Mouse (Mus musculus) naive thymus-derived CD4-positive, alpha-beta T cell, adult 2 months (primary cell): ENCODE results near the gene Rapgef3.

Source experiments
- DNase-seq: peaks from one replicate; pipeline ENCODE4 v3.0.0-alpha.2; 2011; ENCODE audit warnings: low read depth

The Rapgef3 gene

GRCm38 (mm10) chr15:97773108-97773507, 5.3 kb upstream of the Rapgef3 start:
- no peak for DNase-seq

GRCm38 (mm10) chr15:97770280-97770679, 2.5 kb upstream of the Rapgef3 start:
- no peak for DNase-seq

DNA sequence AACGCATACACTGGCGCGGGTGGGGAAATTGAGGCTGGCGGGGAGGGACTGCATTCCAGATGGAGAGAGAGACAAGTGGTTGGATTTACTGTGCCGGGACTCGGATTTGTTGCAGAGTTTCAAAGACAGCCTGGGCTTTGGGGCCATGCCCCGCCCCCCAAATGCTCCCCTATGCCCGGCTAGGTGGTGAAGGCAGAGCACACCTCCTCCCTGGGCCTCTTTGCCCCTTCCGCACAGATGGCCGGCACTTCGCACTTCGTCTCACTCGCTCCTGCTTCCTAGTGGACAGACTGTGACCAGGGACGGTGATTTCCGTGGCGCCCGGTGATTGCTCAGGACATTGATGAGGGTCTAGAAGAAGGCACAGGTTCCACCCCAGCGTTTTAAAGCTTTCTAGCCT, 420 bp upstream of the Rapgef3 start:
- DNase-seq, result no peak

- DNase-seq, result no peak
These were observed 1.0 kb downstream of the Rapgef3 start for GRCm38 (mm10) chr15:97766594-97767279.

DNA sequence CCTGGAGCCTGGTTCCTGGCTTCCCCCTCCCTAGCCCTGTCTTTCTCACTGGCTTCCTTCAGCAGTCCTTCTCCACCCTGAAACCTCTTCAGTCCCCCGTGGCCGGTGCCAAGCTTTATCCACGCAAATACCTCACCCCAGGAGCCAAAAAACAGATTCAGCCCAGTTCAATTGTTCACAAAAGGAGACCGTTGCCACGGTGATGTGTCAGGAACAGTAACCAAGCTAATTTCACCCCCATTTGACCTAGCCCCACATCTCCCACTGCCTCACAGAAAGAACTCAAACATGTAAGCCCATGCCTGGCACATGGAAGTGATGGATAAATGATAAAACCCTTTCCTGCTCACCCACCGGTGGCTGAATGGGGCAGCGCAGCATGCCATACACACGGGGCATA, 1.6 kb downstream of the Rapgef3 start:
- no peak for DNase-seq

DNA sequence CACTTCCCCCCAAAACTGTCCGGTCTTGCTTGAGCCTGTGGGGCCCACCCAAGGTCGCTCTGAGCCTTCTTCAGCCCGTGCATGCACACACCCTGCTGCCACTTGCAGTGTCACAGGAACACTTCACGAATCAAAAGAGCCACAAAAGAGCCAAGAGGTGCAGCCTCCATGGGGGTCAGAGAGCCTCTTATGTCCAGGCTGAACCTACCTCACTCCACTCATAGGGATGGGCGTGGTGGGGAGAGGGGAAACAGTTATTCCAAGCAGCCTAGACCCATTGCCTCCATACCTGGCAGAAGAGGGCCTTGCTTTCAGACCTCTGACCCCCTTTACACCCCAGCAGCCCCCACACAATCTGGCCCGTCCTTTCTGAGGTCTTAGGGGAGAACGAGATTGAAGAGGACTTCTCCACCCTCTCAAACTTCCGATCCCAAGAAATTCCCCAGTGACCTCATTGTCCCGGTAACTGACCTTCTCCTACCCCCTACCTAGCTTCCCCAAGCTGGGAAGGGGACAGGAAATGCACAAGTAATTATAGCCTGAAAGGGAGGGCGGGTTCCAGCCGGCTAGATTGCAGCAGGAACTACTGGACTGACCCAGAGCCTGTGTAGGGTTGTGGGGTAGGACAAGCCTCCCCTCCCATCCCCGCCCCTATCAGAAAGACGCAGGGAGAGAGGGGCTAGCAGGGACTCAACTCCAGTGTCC, 2.5 kb downstream of the Rapgef3 start:
- DNase-seq, result no peak

- no peak for DNase-seq
These were observed 3.2 kb downstream of the Rapgef3 start for GRCm38 (mm10) chr15:97764532-97764931.

DNA sequence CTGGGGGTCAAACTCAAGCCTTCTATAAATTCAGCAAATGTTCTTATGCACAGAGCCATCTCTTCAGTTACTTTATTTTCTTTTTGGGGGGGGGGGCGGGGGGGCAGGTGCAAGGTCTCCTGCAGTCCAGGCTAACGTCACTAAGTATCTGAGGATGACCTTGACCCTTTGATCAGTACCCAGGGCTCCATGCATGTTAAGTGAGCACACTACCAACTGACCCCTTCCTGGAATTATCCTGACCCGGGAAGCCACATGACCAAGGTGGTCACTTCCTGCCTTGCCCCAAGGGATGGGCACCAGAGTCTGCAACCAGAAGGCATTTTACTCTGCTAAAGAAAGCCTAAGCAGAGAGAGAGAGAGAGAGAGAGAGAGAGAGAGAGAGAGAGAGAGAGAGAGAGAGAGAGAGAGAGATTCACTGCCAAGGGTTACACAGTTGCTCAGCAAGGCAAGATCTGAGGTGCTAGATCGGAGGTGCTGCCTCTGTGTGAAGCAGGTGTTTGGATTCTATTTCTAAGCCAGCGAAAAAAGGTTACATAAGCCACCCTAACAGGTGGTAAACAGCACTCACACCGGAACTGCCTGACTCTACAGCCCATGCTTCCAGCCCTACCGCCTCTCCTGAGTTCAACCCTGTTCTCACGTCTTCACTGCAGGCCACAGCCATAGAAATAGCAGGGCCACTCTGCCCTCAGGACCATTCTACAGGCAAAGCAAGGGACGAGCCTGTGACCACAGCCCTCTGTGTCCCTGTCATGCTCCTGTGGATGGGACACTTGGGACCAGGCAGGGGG, 4.3 kb downstream of the Rapgef3 start:
- no peak for DNase-seq

DNA sequence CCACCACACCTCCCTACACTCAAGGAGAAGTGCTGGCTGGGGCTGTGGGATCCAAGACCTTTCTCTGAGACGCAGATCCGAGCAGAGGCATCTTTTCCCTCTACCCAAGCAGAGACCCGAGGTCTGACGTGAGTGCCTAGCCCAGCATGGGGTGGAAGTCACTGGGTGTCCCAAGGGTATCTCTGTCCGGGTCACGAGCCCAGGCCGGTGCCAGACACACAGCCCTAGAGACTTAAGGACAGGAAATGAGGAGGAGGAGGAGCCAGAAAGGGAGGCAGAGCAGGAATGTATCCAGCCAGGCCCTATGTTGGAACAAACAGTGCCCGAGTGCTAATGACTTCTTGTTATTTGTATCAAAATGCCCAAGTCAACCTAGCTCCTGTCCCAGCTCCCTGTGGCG, 5.0 kb downstream of the Rapgef3 start:
- no peak for DNase-seq

DNA sequence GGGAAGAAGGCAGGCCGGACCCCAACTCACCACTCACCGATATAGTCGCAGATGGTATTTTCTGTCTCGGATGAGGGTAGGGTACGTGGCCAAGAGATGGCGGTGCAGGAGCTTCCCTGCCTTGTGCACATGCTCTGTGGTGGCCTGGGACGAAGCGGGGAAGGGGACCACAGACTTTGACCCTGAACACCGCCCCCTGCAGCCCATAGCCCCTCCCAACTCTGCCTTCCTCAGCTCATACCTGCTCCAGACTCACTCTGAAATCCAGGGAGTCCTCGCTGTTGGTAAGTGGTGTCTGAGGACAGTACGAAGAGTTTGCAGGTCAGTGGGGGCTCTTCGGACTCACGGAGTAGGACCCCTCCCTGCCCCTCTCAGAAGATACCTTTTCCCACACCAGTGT, 6.3 kb downstream of the Rapgef3 start:
- no peak for DNase-seq

DNA sequence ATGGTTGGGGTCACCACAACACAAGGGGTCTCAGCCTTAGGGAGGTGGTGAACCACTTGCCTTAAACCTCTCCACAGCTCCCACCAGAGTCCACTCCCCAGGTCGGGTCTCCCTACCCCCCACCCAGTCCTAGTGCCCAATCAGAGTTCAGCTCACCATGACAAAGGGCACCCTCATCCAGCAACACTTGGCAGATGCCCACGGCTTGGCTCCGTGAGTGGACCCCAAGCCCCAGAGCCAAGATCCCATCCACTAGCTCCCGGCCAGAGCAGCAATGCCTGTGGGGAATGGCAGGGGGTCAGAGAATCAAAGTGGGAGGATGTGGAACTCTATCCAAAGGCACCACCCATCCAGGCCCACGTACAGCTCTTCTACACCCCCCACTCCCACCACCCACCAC, 6.8 kb downstream of the Rapgef3 start:
- DNase-seq, result no peak

- no peak for DNase-seq
These were observed 7.8 kb downstream of the Rapgef3 start for GRCm38 (mm10) chr15:97760006-97760405.

- no peak for DNase-seq
These were observed 12.4 kb downstream of the Rapgef3 start for GRCm38 (mm10) chr15:97755361-97755760.

DNA sequence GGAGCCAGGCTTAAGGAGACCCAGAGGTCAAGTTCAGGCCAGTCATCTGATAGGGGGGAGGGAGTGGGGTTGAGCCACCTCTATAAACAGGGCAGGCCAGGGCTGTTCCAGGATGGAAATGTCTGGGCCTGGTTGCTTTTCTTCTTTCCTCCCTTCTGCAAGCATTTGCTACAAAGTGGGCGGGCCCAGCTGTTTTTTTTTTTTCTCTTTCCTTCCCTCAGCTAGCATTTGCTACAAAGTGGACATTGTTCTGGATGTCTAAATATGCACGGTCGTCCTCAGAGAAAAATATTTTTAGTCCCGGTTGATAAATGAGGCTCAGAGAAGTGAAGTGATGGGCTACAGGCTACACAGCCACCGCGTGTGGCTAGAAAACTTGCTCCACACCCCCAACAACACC, 13.3 kb downstream of the Rapgef3 start:
- DNase-seq, result no peak

DNA sequence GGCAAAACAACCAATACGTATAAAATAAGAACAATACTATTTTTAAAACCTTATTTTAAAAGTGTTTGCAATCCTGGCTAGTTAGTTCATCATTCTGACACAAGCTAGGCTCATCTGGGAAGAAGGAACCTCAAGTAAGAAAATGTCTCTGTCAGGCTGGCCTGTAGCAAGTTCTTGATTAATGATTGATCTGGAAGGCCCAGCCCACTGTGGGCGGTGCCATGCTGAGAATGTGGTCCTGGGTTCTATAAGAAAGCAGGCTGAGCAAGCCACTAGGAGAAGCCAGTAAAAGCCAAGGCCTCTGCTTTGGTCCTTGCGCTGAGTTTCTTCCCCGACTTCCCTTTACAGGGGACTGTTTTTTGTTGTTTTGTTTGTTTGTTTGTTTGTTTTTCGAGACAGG, 15.3 kb downstream of the Rapgef3 start:
- DNase-seq, result no peak

- peak; percentile 73 for DNase-seq
These were observed 16.1 kb downstream of the Rapgef3 start for GRCm38 (mm10) chr15:97751676-97752075.

GRCm38 (mm10) chr15:97750697-97751096, 17.1 kb downstream of the Rapgef3 start:
- peak; percentile 46 for DNase-seq

- no peak for DNase-seq
These were observed 17.9 kb downstream of the Rapgef3 start for GRCm38 (mm10) chr15:97749841-97750240.

GRCm38 (mm10) chr15:97749397-97749796, 18.4 kb downstream of the Rapgef3 start:
- no peak for DNase-seq

GRCm38 (mm10) chr15:97748964-97749363, 18.8 kb downstream of the Rapgef3 start:
- no peak for DNase-seq

- no peak for DNase-seq
These were observed 19.5 kb downstream of the Rapgef3 start for GRCm38 (mm10) chr15:97748309-97748708.

- no peak for DNase-seq
These were observed 20.3 kb downstream of the Rapgef3 start for GRCm38 (mm10) chr15:97747486-97747885.

DNA sequence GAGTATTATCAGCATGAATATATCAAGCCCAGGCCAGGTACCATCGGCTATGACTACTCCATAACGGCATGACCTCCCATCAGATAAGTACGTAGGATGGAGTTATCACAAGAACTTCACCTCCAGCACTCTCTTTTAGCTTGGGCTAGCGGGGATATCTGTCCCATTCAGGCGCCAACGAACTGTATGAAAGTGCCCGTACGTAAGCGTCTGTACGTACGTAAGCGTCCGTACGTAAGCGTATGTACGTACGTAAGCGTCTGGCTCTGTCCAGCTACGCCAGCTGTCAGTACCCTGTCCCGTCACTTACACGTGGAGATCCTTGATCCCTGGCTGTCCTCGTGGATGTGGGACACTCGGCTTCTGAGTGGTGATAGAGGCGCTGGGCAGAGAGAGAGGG, 21.0 kb downstream of the Rapgef3 start:
- DNase-seq, result no peak
